Mouse (Mus musculus) ES-Bruce4 (cell line): ENCODE results near the gene Mypn. TPM values are rescaled to one million over a fixed set of nuclear protein-coding genes. Genes with fewer than 3 reads are reported as not detected.

ENCODE experiments used
- H3K27ac ChIP-seq: 2 replicates; pipeline ENCODE4 v1.5.1; 2012; ENCODE audit warnings: low read length, inconsistent platforms; ENCODE audit not compliant: insufficient read depth
- H3K27me3 ChIP-seq: 2 replicates; pipeline ENCODE4 v1.6.1; 2012; ENCODE audit warnings: mild to moderate bottlenecking, low read length, inconsistent platforms; ENCODE audit not compliant: control insufficient read depth, poor library complexity, insufficient read depth, severe bottlenecking
- H3K36me3 ChIP-seq: 2 replicates; pipeline ENCODE4 v1.6.1; 2012; ENCODE audit warnings: inconsistent platforms, mild to moderate bottlenecking, low read length, moderate library complexity; ENCODE audit not compliant: control insufficient read depth, poor library complexity, insufficient read depth, severe bottlenecking
- H3K4me1 ChIP-seq: one replicate; pipeline ENCODE4 v1.8.1; 2011; ENCODE audit warnings: low read length; ENCODE audit not compliant: control insufficient read depth, insufficient read depth
- H3K4me3 ChIP-seq: 2 replicates; pipeline ENCODE4 v1.5.1; 2011; ENCODE audit warnings: low read depth, mild to moderate bottlenecking, low read length
- H3K9ac ChIP-seq: 2 replicates; pipeline ENCODE4 v1.6.1; 2012; ENCODE audit warnings: low read depth, mild to moderate bottlenecking, inconsistent platforms; ENCODE audit not compliant: poor library complexity, severe bottlenecking
- H3K9me3 ChIP-seq: replicated peaks from 2 replicates; pipeline ENCODE4 v1.6.1; 2012; ENCODE audit warnings: mild to moderate bottlenecking, low read length, inconsistent platforms; ENCODE audit not compliant: control insufficient read depth, poor library complexity, insufficient read depth, severe bottlenecking
- CTCF ChIP-seq: IDR thresholded peaks from one replicate; pipeline ENCODE4 v1.8.1; 2011; ENCODE audit warnings: low read depth, low read length
- EP300 ChIP-seq: IDR thresholded peaks from 2 replicates; pipeline ENCODE4 v1.6.1; 2011; ENCODE audit warnings: low read depth, low read length; ENCODE audit not compliant: insufficient read depth
- POLR2A ChIP-seq: IDR thresholded peaks from one replicate; pipeline ENCODE4 v1.8.1; 2011; ENCODE audit warnings: low read length; ENCODE audit not compliant: insufficient read depth
- polyA plus RNA-seq: library from polyadenylated mRNA; stranded (reverse); fragments of >200 nt; gene quantifications from 2 replicates; pipeline ENCODE4 v1.2.4, GENCODE M21; 2011; ENCODE audit warnings: low read depth; ENCODE audit not compliant: missing spikeins, insufficient read depth, insufficient read length

The Mypn gene
- polyA plus RNA-seq, 1 experiment, result 0.66 TPM

GRCm38 (mm10) chr10:63152358-63152757, 51.4 kb downstream of the Mypn start:
- TF ChIP-seq EP300 (no peak), CTCF (no peak), POLR2A (no peak)
- H3K9ac ChIP-seq, result no peak overlapping the region
- no peak overlapping the region for H3K27ac ChIP-seq
- no peaks in the 10 kb centered on the region for H3K36me3 ChIP-seq
- no peaks in the 10 kb centered on the region for H3K27me3 ChIP-seq
- no peak overlapping the region for H3K4me3 ChIP-seq
- no peaks in the 10 kb centered on the region for H3K4me1 ChIP-seq
- 0 out of 2 replicates have a peak, but pooled peaks cover 3% of the 10 kb centered on the region for H3K9me3 ChIP-seq

- Histone ChIP-seq H3K27me3 (no peaks in the 10 kb centered on the region), H3K4me3 (no peak overlapping the region), H3K9me3 (no peaks in the 10 kb centered on the region), H3K27ac (no peak overlapping the region), H3K36me3 (no peaks in the 10 kb centered on the region), H3K4me1 (no peaks in the 10 kb centered on the region), H3K9ac (no peak overlapping the region)
- TF ChIP-seq CTCF (no peak), POLR2A (no peak), EP300 (no peak)
These were observed 61.1 kb downstream of the Mypn start for GRCm38 (mm10) chr10:63142660-63143059.

GRCm38 (mm10) chr10:63136436-63136835, 67.3 kb downstream of the Mypn start:
- H3K4me1 ChIP-seq, result no peaks in the 10 kb centered on the region
- H3K27ac ChIP-seq, result no peak overlapping the region
- H3K4me3 ChIP-seq, result no peak overlapping the region
- H3K9me3 ChIP-seq, result no peaks in the 10 kb centered on the region
- H3K27me3 ChIP-seq, result no peaks in the 10 kb centered on the region
- TF ChIP-seq POLR2A, result no peak
- no peak for TF ChIP-seq CTCF
- TF ChIP-seq EP300, result no peak
- H3K9ac ChIP-seq, result no peak overlapping the region
- H3K36me3 ChIP-seq, result no peaks in the 10 kb centered on the region

GRCm38 (mm10) chr10:63135680-63136079, 68.1 kb downstream of the Mypn start:
- Histone ChIP-seq H3K9me3 (no peaks in the 10 kb centered on the region), H3K4me1 (no peaks in the 10 kb centered on the region), H3K27ac (no peak overlapping the region), H3K9ac (no peak overlapping the region), H3K27me3 (no peaks in the 10 kb centered on the region), H3K4me3 (no peak overlapping the region), H3K36me3 (no peaks in the 10 kb centered on the region)
- TF ChIP-seq EP300 (no peak), CTCF (peak; percentile 9)

GRCm38 (mm10) chr10:63133326-63133725, 70.4 kb downstream of the Mypn start:
- H3K27ac ChIP-seq, result no peak overlapping the region
- no peaks in the 10 kb centered on the region for H3K27me3 ChIP-seq
- H3K9ac ChIP-seq, result no peak overlapping the region
- no peak overlapping the region for H3K4me3 ChIP-seq
- no peaks in the 10 kb centered on the region for H3K9me3 ChIP-seq
- no peaks in the 10 kb centered on the region for H3K36me3 ChIP-seq
- no peaks in the 10 kb centered on the region for H3K4me1 ChIP-seq
- TF ChIP-seq EP300, result no peak
- TF ChIP-seq POLR2A, result no peak
- TF ChIP-seq CTCF, result no peak

GRCm38 (mm10) chr10:63132356-63132755, 71.4 kb downstream of the Mypn start:
- Histone ChIP-seq H3K36me3 (no peaks in the 10 kb centered on the region), H3K27ac (no peak overlapping the region), H3K9me3 (no peaks in the 10 kb centered on the region), H3K4me3 (no peak overlapping the region), H3K9ac (no peak overlapping the region), H3K4me1 (no peaks in the 10 kb centered on the region), H3K27me3 (no peaks in the 10 kb centered on the region)
- TF ChIP-seq CTCF (no peak), EP300 (no peak), POLR2A (no peak)

- Histone ChIP-seq H3K9me3 (no peaks in the 10 kb centered on the region), H3K27ac (no peak overlapping the region), H3K4me1 (no peaks in the 10 kb centered on the region), H3K27me3 (no peaks in the 10 kb centered on the region), H3K9ac (no peak overlapping the region), H3K36me3 (no peaks in the 10 kb centered on the region), H3K4me3 (no peak overlapping the region)
- TF ChIP-seq EP300 (no peak), CTCF (peak; percentile 61)
These were observed 73.3 kb downstream of the Mypn start for GRCm38 (mm10) chr10:63130500-63130899.
